12 mouse cellular contexts compared by ENCODE assay signal in genomic region chr14:50837236-50837635, GRCm38 (mm10). TPM values are rescaled to one million over a fixed set of nuclear protein-coding genes. Genes with fewer than 3 reads are reported as not detected.
DNase-seq lines count a peak whose midpoint lies in the region; ATAC-seq lines count a peak whose summit lies in the region.
"Had no signal": no experiment of that assay in that cellular context is flagged by ENCODE, and none has a peak within 500 bp of the region (broad histone marks: within the 10 kb centered on the region; RNA-seq: fewer than 3 reads in every experiment).

No protein-coding gene starts in this region.

- peak; percentile 15 for DNase-seq in hindbrain, embryonic 10.5 days (ENCODE audit: low spot score)
- DNase-seq in midbrain, embryonic 14.5 days = peak; percentile 12
- peak; percentile 31 for DNase-seq in embryo, embryonic 10 days (ENCODE audit: low spot score)
- peak; percentile 16 for DNase-seq in mesoderm, embryonic 11.5 days (ENCODE audit: low read depth, low spot score)
- no peak for DNase-seq in adrenal gland, adult 8-10 months
- DNase-seq in ovary, adult 18-20 months (ENCODE audit: low spot score) = no peak
- DNase-seq: cerebellum, adult 9-10 months had no signal

- H3K4me3 ChIP-seq in hindbrain, embryonic 10.5 days = no peak overlapping the region
- no peak overlapping the region for H3K4me3 ChIP-seq in hindbrain, embryonic 16.5 days (ENCODE audit: low read length)
- H3K4me3 ChIP-seq in midbrain, embryonic 14.5 days (replicated peaks; ENCODE audit: low read depth, low read length) = no peak overlapping the region
- no peak overlapping the region for H3K4me3 ChIP-seq in midbrain, embryonic 16.5 days (ENCODE audit: low read depth, low read length)
- H3K4me3 ChIP-seq: intestine, embryonic 15.5 days had no signal

- H3K9me3 ChIP-seq in hindbrain, embryonic 10.5 days = no peaks in the 10 kb centered on the region
- no peaks in the 10 kb centered on the region for H3K9me3 ChIP-seq in hindbrain, embryonic 16.5 days (ENCODE audit: control insufficient read depth, low read length)
- no peaks in the 10 kb centered on the region for H3K9me3 ChIP-seq in midbrain, embryonic 14.5 days (ENCODE audit: control insufficient read depth, low read length)
- H3K9me3 ChIP-seq in midbrain, embryonic 16.5 days (replicated peaks; ENCODE audit: control insufficient read depth, low read length, poor library complexity, severe bottlenecking) = no peaks in the 10 kb centered on the region
- H3K9me3 ChIP-seq: intestine, embryonic 15.5 days had no signal

- no peaks in the 10 kb centered on the region for H3K27me3 ChIP-seq in hindbrain, embryonic 10.5 days (ENCODE audit: insufficient read depth, poor library complexity, severe bottlenecking)
- H3K27me3 ChIP-seq in hindbrain, embryonic 16.5 days (replicated peaks; ENCODE audit: control insufficient read depth, insufficient read depth, low read length) = no peaks in the 10 kb centered on the region
- H3K27me3 ChIP-seq in midbrain, embryonic 14.5 days (ENCODE audit: control insufficient read depth, insufficient read depth, low read length) = no peaks in the 10 kb centered on the region
- no peaks in the 10 kb centered on the region for H3K27me3 ChIP-seq in midbrain, embryonic 16.5 days (ENCODE audit: control insufficient read depth, insufficient read depth, low read depth, low read length)
- H3K27me3 ChIP-seq: intestine, embryonic 15.5 days had no signal

- WGBS in hindbrain, embryonic 10.5 days = 66% methylated on average over 6 of the region's 6 CpGs
- 69% methylated on average over 6 of the region's 6 CpGs for WGBS in hindbrain, embryonic 16.5 days
- WGBS in midbrain, embryonic 14.5 days = 63% methylated on average over 6 of the region's 6 CpGs
- WGBS in midbrain, embryonic 16.5 days = 62% methylated on average over 6 of the region's 6 CpGs

- ATAC-seq in hindbrain, embryonic 16.5 days = no peak
- ATAC-seq in midbrain, embryonic 14.5 days (ENCODE audit: low FRiP score, low TSS enrichment) = no peak
- no peak for ATAC-seq in midbrain, embryonic 16.5 days
- ATAC-seq: intestine, embryonic 15.5 days had no signal

- peaks cover 11% of the 10 kb centered on the region; the same call in 1 of the 2 replicates for H3K36me3 ChIP-seq in hindbrain, embryonic 10.5 days
- H3K36me3 ChIP-seq in hindbrain, embryonic 16.5 days (ENCODE audit: control insufficient read depth, insufficient read depth, low read length) = no peaks in the 10 kb centered on the region
- H3K36me3 ChIP-seq in midbrain, embryonic 14.5 days (ENCODE audit: control insufficient read depth, insufficient read depth, low read length) = no peaks in the 10 kb centered on the region
- H3K36me3 ChIP-seq in midbrain, embryonic 16.5 days (ENCODE audit: control insufficient read depth, insufficient read depth, low read length) = no peaks in the 10 kb centered on the region
- H3K36me3 ChIP-seq: intestine, embryonic 15.5 days had no signal

- H3K27ac ChIP-seq in hindbrain, embryonic 10.5 days = no peak overlapping the region
- H3K27ac ChIP-seq in hindbrain, embryonic 16.5 days (ENCODE audit: low read depth, low read length) = no peak overlapping the region
- no peak overlapping the region for H3K27ac ChIP-seq in midbrain, embryonic 14.5 days (replicated peaks; ENCODE audit: low read depth, low read length)
- no peak overlapping the region for H3K27ac ChIP-seq in midbrain, embryonic 16.5 days (ENCODE audit: low read length)
- H3K27ac ChIP-seq: intestine, embryonic 15.5 days had no signal

- H3K4me2 ChIP-seq in hindbrain, embryonic 16.5 days (ENCODE audit: low read length) = no peak overlapping the region
- no peak overlapping the region for H3K4me2 ChIP-seq in midbrain, embryonic 14.5 days (ENCODE audit: low read length)
- no peak overlapping the region for H3K4me2 ChIP-seq in midbrain, embryonic 16.5 days (ENCODE audit: low read length)
- H3K4me2 ChIP-seq: intestine, embryonic 15.5 days had no signal

- no peak overlapping the region for H3K9ac ChIP-seq in hindbrain, embryonic 16.5 days (ENCODE audit: low read depth, low read length)
- no peak overlapping the region for H3K9ac ChIP-seq in midbrain, embryonic 14.5 days (replicated peaks; ENCODE audit: low read length)
- no peak overlapping the region for H3K9ac ChIP-seq in midbrain, embryonic 16.5 days (ENCODE audit: low read depth, low read length)
- H3K9ac ChIP-seq: intestine, embryonic 15.5 days had no signal

- H3K4me1 ChIP-seq in hindbrain, embryonic 10.5 days (replicated peaks) = no peaks in the 10 kb centered on the region
- H3K4me1 ChIP-seq in hindbrain, embryonic 16.5 days (ENCODE audit: control insufficient read depth, insufficient read depth, low read depth, low read length) = no peaks in the 10 kb centered on the region
- H3K4me1 ChIP-seq in midbrain, embryonic 14.5 days (ENCODE audit: control insufficient read depth, insufficient read depth, low read length) = no peaks in the 10 kb centered on the region
- H3K4me1 ChIP-seq in midbrain, embryonic 16.5 days (ENCODE audit: control insufficient read depth, insufficient read depth, low read length) = no peaks in the 10 kb centered on the region
- H3K4me1 ChIP-seq: intestine, embryonic 15.5 days had no signal

RNA-seq across cellular contexts. Expression of gene Parp2, which starts 29.6 kb away (rescaled TPM):
- 58.5 and 64.1 TPM in 2 replicates for polyA plus RNA-seq in hindbrain, embryonic 10.5 days (2016; fragmentation: Nextera tagmentation; extraction: Ambion mirVana)
- polyA plus RNA-seq in hindbrain, embryonic 16.5 days (2015; fragmentation: Nextera tagmentation; extraction: Ambion mirVana) = 42.7 and 43.1 TPM in 2 replicates
- 47.9 and 51.2 TPM in 2 replicates for polyA plus RNA-seq in midbrain, embryonic 14.5 days (2014; fragmentation: Nextera tagmentation; extraction: Ambion mirVana)
- polyA plus RNA-seq in midbrain, embryonic 16.5 days (2015; fragmentation: Nextera tagmentation; extraction: Ambion mirVana) = 39.1 and 41.5 TPM in 2 replicates
- 10 to 100 TPM; 24.2 to 40.7 (median 31.3) TPM for total RNA-seq in adrenal gland, adult 8-10 months (2022)

RNA-seq across cellular contexts. Expression of gene Ccnb1ip1, which starts 29.7 kb away (rescaled TPM):
- polyA plus RNA-seq in hindbrain, embryonic 10.5 days (2016; fragmentation: Nextera tagmentation; extraction: Ambion mirVana) = not detected in 2 replicates
- polyA plus RNA-seq in hindbrain, embryonic 16.5 days (2015; fragmentation: Nextera tagmentation; extraction: Ambion mirVana) = not detected in 2 replicates
- 0.15 TPM in 1 of 2 replicates, not detected in the other for polyA plus RNA-seq in midbrain, embryonic 14.5 days (2014; fragmentation: Nextera tagmentation; extraction: Ambion mirVana)
- polyA plus RNA-seq in midbrain, embryonic 16.5 days (2015; fragmentation: Nextera tagmentation; extraction: Ambion mirVana) = not detected in 2 replicates
- total RNA-seq in adrenal gland, adult 8-10 months (2022) = 1 to 10 TPM in 1 of 4 experiments, under 1 TPM in 1, not detected in 2; 0.58 to 1.8 TPM
- polyA plus RNA-seq: intestine, embryonic 15.5 days; lung, embryonic 16.5 days; urinary bladder, adult 2 months had no signal

RNA-seq across cellular contexts. Expression of gene Tep1, which starts 33.1 kb away (rescaled TPM):
- polyA plus RNA-seq in hindbrain, embryonic 10.5 days (2016; fragmentation: Nextera tagmentation; extraction: Ambion mirVana) = 6.0 and 6.2 TPM in 2 replicates
- polyA plus RNA-seq in hindbrain, embryonic 16.5 days (2015; fragmentation: Nextera tagmentation; extraction: Ambion mirVana) = 2.9 and 3.3 TPM in 2 replicates
- 2.0 and 3.4 TPM in 2 replicates for polyA plus RNA-seq in midbrain, embryonic 14.5 days (2014; fragmentation: Nextera tagmentation; extraction: Ambion mirVana)
- polyA plus RNA-seq in midbrain, embryonic 16.5 days (2015; fragmentation: Nextera tagmentation; extraction: Ambion mirVana) = 1.6 and 2.9 TPM in 2 replicates
- 10 to 100 TPM; 25.5 to 33.6 (median 25.9) TPM for total RNA-seq in adrenal gland, adult 8-10 months (2022)

RNA-seq across cellular contexts. Expression of gene Ttc5, which starts 51.9 kb away (rescaled TPM):
- polyA plus RNA-seq in hindbrain, embryonic 10.5 days (2016; fragmentation: Nextera tagmentation; extraction: Ambion mirVana) = 108 and 123 TPM in 2 replicates
- 121 and 123 TPM in 2 replicates for polyA plus RNA-seq in hindbrain, embryonic 16.5 days (2015; fragmentation: Nextera tagmentation; extraction: Ambion mirVana)
- polyA plus RNA-seq in midbrain, embryonic 14.5 days (2014; fragmentation: Nextera tagmentation; extraction: Ambion mirVana) = 133 and 138 TPM in 2 replicates
- 132 and 133 TPM in 2 replicates for polyA plus RNA-seq in midbrain, embryonic 16.5 days (2015; fragmentation: Nextera tagmentation; extraction: Ambion mirVana)
- total RNA-seq in adrenal gland, adult 8-10 months (2022) = 10 to 100 TPM; 40.9 to 57.7 (median 53.5) TPM

Comparison
In these comparisons a context has a peak if more than half of its experiments do, and no peak if none do; other contexts are left out.
1. DNase-seq: peak in hindbrain, embryonic 10.5 days (single experiment), midbrain, embryonic 14.5 days (single experiment), embryo, embryonic 10 days (single experiment) and mesoderm, embryonic 11.5 days (single experiment); none in adrenal gland, adult 8-10 months (single experiment) and ovary, adult 18-20 months (single experiment).